Mouse (Mus musculus): Measurements from ENCODE around the gene Cfap157. TPM values are rescaled to one million over a fixed set of nuclear protein-coding genes. Genes with fewer than 3 reads are reported as not detected.

The Cfap157 gene
- polyA plus RNA-seq, 1 experiment from 2014 or later = not detected

- 61% methylated on average over 11 of the region's 11 CpGs for WGBS (ENCODE audit: insufficient replicate concordance)
Observed at GRCm38 (mm10) chr2:32730854-32731253, 53.4 kb downstream of the Cfap157 start.

GRCm38 (mm10) chr2:32729547-32729946 lies 54.7 kb downstream of the Cfap157 start:
- Histone ChIP-seq H3K36me3 (replicated peaks) (0 out of 2 replicates have a peak, but pooled peaks cover 3% of the 10 kb centered on the region), H3K27me3 (no peaks in the 10 kb centered on the region), H3K4me1 (replicated peaks) (peaks cover 11% of the 10 kb centered on the region), H3K4me3 (replicated peaks) (no peak overlapping the region), H3K4me2 (no peak overlapping the region), H3K9me3 (replicated peaks) (no peaks in the 10 kb centered on the region), H3K27ac (replicated peaks) (no peak overlapping the region), H3K9ac (no peak overlapping the region)
- ATAC-seq (ENCODE audit: insufficient read depth) = no peak
- WGBS (ENCODE audit: insufficient replicate concordance) = 70% methylated on average over 4 of the region's 4 CpGs

More at GRCm38 (mm10) chr2:32730854-32731253, 53.4 kb downstream of the Cfap157 start:
- Histone ChIP-seq H3K9ac (no peak overlapping the region), H3K36me3 (replicated peaks) (0 out of 2 replicates have a peak, but pooled peaks cover 3% of the 10 kb centered on the region), H3K4me2 (no peak overlapping the region), H3K9me3 (replicated peaks) (no peaks in the 10 kb centered on the region), H3K4me1 (replicated peaks) (peaks cover 11% of the 10 kb centered on the region), H3K27me3 (no peaks in the 10 kb centered on the region), H3K4me3 (replicated peaks) (no peak overlapping the region), H3K27ac (replicated peaks) (no peak overlapping the region)
- no peak for ATAC-seq (ENCODE audit: insufficient read depth)

DNA sequence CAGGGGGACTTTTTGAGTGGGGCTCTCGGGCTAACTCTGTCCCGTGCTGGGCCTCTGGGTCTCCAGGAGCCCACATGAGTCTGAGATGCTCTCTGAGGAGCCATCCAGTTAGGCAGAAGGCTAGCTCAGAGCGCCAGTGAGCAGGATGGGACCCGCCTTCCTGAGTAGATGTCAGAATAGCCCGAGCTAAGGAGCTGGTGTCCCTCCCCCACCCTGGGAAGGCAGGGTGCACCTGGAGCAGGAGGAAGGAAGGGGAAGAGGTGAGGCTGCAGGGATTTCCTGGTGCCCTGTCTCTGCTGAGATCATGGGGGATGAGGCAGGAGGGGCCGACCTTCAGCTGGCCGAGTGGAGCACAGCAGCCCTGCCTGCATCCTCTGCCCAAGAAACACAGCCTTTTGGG lies 55.8 kb downstream of the Cfap157 start:
- Histone ChIP-seq H3K9me3 (replicated peaks) (no peaks in the 10 kb centered on the region), H3K27ac (replicated peaks) (no peak overlapping the region), H3K27me3 (no peaks in the 10 kb centered on the region), H3K9ac (no peak overlapping the region), H3K36me3 (replicated peaks) (0 out of 2 replicates have a peak, but pooled peaks cover 3% of the 10 kb centered on the region), H3K4me1 (replicated peaks) (peaks cover 11% of the 10 kb centered on the region), H3K4me3 (replicated peaks) (0 out of 2 replicates have a peak overlapping the region, but pooled peaks have one; percentile 33), H3K4me2 (peak overlapping the region; percentile 50)
- ATAC-seq (ENCODE audit: insufficient read depth) = no peak
- 45% methylated on average over 7 of the region's 7 CpGs for WGBS (ENCODE audit: insufficient replicate concordance)

GRCm38 (mm10) chr2:32727435-32727834 lies 56.8 kb downstream of the Cfap157 start:
- H3K27ac ChIP-seq (replicated peaks) = no peak overlapping the region
- peak overlapping the region; percentile 33 for H3K4me3 ChIP-seq (replicated peaks)
- no peaks in the 10 kb centered on the region for H3K9me3 ChIP-seq (replicated peaks)
- no peaks in the 10 kb centered on the region for H3K27me3 ChIP-seq
- 0 out of 2 replicates have a peak, but pooled peaks cover 3% of the 10 kb centered on the region for H3K36me3 ChIP-seq (replicated peaks)
- H3K9ac ChIP-seq = no peak overlapping the region
- peaks cover 11% of the 10 kb centered on the region for H3K4me1 ChIP-seq (replicated peaks)
- peak overlapping the region; percentile 50 for H3K4me2 ChIP-seq
- peak; percentile 88 for ATAC-seq (ENCODE audit: insufficient read depth)
- WGBS (ENCODE audit: insufficient replicate concordance) = 2% methylated on average over 16 of the region's 16 CpGs

Other genes starting within 250 kb of the Cfap157 start
- 1.3 and 2.2 TPM in 2 replicates for gene Fam102a, start 249.1 kb downstream of the Cfap157 start, polyA plus RNA-seq (2015; fragmentation: Nextera tagmentation; extraction: Ambion mirVana)
- 48.2 and 49.0 TPM in 2 replicates for gene Dpm2, start 213.6 kb downstream of the Cfap157 start, polyA plus RNA-seq (2015; fragmentation: Nextera tagmentation; extraction: Ambion mirVana)
- 0.22 TPM in 1 of 2 replicates, not detected in the other for gene Pip5kl1, start 209.6 kb downstream of the Cfap157 start, polyA plus RNA-seq (2015; fragmentation: Nextera tagmentation; extraction: Ambion mirVana)
- gene 9430097D07Rik, start 208.7 kb downstream of the Cfap157 start, polyA plus RNA-seq (2015; fragmentation: Nextera tagmentation; extraction: Ambion mirVana) = not detected in 2 replicates
- gene St6galnac4, start 197.3 kb downstream of the Cfap157 start, polyA plus RNA-seq (2015; fragmentation: Nextera tagmentation; extraction: Ambion mirVana) = 7.9 and 8.5 TPM in 2 replicates
- 11.6 and 11.7 TPM in 2 replicates for gene St6galnac6, start 184.7 kb downstream of the Cfap157 start, polyA plus RNA-seq (2015; fragmentation: Nextera tagmentation; extraction: Ambion mirVana)
- gene Ak1, start 162.7 kb downstream of the Cfap157 start, polyA plus RNA-seq (2015; fragmentation: Nextera tagmentation; extraction: Ambion mirVana) = 4.7 and 6.6 TPM in 2 replicates
- gene Eng, start 137.8 kb downstream of the Cfap157 start, polyA plus RNA-seq (2015; fragmentation: Nextera tagmentation; extraction: Ambion mirVana) = 23.5 and 29.5 TPM in 2 replicates
- 41.2 and 51.2 TPM in 2 replicates for gene Fpgs, start 80.3 kb downstream of the Cfap157 start, polyA plus RNA-seq (2015; fragmentation: Nextera tagmentation; extraction: Ambion mirVana)
- 48.3 and 49.6 TPM in 2 replicates for gene Cdk9, start 71.4 kb downstream of the Cfap157 start, polyA plus RNA-seq (2015; fragmentation: Nextera tagmentation; extraction: Ambion mirVana)
- 7.0 and 8.3 TPM in 2 replicates for gene Sh2d3c, start 63.4 kb downstream of the Cfap157 start, polyA plus RNA-seq (2015; fragmentation: Nextera tagmentation; extraction: Ambion mirVana)
- gene 6330409D20Rik, start 43.4 kb downstream of the Cfap157 start, polyA plus RNA-seq (2015; fragmentation: Nextera tagmentation; extraction: Ambion mirVana) = not detected in 2 replicates
- gene Tor2a, start 27.2 kb downstream of the Cfap157 start, polyA plus RNA-seq (2015; fragmentation: Nextera tagmentation; extraction: Ambion mirVana) = 24.7 and 27.7 TPM in 2 replicates
- gene Ttc16, start 8.8 kb downstream of the Cfap157 start, polyA plus RNA-seq (2015; fragmentation: Nextera tagmentation; extraction: Ambion mirVana) = 0.13 TPM in 1 of 2 replicates, not detected in the other
- 1.5 and 1.8 TPM in 2 replicates for gene Ptrh1, start 8.6 kb downstream of the Cfap157 start, polyA plus RNA-seq (2015; fragmentation: Nextera tagmentation; extraction: Ambion mirVana)
- gene Stxbp1, start 62.8 kb upstream of the Cfap157 start, polyA plus RNA-seq (2015; fragmentation: Nextera tagmentation; extraction: Ambion mirVana) = 2.4 and 2.5 TPM in 2 replicates
- 8.5 and 11.6 TPM in 2 replicates for gene Fam129b, start 91.7 kb upstream of the Cfap157 start, polyA plus RNA-seq (2015; fragmentation: Nextera tagmentation; extraction: Ambion mirVana)
- 79.8 and 80.2 TPM in 2 replicates for gene Rpl12, start 177.1 kb upstream of the Cfap157 start, polyA plus RNA-seq (2015; fragmentation: Nextera tagmentation; extraction: Ambion mirVana)
- 2.0 and 2.5 TPM in 2 replicates for gene Lrsam1, start 177.2 kb upstream of the Cfap157 start, polyA plus RNA-seq (2015; fragmentation: Nextera tagmentation; extraction: Ambion mirVana)
- gene Slc2a8, start 197.7 kb upstream of the Cfap157 start, polyA plus RNA-seq (2015; fragmentation: Nextera tagmentation; extraction: Ambion mirVana) = 9.1 and 10.4 TPM in 2 replicates

Data from liver, embryonic 15.5 days (tissue).